Mouse (Mus musculus) urinary bladder, adult 2 months (tissue): ENCODE results near the gene Bbs1. TPM values are rescaled to one million over a fixed set of nuclear protein-coding genes. Genes with fewer than 3 reads are reported as not detected.
A peak's percentile ranks its signal among the peaks of the same experiment; 100 is the strongest.

Experiments
- DNase-seq: peaks from one replicate; pipeline ENCODE4 v3.0.0; 2022; ENCODE audit warnings: low spot score
- polyA plus RNA-seq: library from polyadenylated mRNA; depleted of rRNA; stranded (reverse); fragments of >200 nt; gene quantifications from 2 replicates; pipeline ENCODE4 v1.2.3, GENCODE M21; 2012; rRNA removed

The Bbs1 gene
- 4.2 and 4.6 TPM in 2 replicates for polyA plus RNA-seq

GRCm38 (mm10) chr19:4905979-4906794 is at the start of gene Bbs1:
Gene Bbs1, minus strand, starts transcription at chr19:4906628.
- DNase-seq, result peak; percentile 60

DNA sequence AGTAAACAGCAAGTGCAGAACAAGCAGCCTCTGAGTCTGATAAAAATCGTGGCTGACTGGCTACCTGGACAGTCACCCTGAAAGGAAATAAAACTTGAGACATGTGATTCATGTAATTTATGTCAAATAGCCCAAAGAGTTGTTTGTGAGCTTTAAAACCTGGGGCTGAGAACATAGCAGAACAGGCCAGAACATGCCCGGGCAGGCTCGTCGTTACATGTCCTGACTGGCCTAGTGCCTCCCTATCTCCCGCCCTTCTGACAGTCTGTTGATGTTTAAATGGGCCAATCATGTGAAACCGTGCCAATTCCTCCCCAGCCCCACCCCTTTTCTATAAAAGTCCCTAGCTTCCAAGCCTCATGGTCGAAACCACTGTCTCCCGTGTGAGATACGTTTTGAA is 42.2 kb upstream of the Bbs1 start:
- DNase-seq, result peak; percentile 69

GRCm38 (mm10) chr19:4945540-4945939 is 39.1 kb upstream of the Bbs1 start:
- no peak for DNase-seq

DNA sequence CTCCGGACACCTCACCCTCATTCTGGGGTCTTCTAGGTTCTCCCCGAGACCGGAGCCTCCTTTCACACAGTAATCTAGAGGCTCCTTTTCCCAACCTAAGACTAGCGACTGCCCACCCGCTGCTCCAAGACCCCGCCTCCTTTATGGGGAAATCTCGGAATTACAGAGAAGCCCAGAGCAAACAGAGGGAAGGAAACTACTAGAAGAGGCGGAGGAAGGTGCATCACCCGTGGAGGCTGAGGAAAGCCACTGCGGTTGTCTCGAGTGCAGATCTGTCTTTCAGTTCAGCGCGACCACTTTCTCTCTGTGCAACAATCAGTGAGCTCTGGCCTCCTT is 36.8 kb upstream of the Bbs1 start:
- DNase-seq, result no peak

DNA sequence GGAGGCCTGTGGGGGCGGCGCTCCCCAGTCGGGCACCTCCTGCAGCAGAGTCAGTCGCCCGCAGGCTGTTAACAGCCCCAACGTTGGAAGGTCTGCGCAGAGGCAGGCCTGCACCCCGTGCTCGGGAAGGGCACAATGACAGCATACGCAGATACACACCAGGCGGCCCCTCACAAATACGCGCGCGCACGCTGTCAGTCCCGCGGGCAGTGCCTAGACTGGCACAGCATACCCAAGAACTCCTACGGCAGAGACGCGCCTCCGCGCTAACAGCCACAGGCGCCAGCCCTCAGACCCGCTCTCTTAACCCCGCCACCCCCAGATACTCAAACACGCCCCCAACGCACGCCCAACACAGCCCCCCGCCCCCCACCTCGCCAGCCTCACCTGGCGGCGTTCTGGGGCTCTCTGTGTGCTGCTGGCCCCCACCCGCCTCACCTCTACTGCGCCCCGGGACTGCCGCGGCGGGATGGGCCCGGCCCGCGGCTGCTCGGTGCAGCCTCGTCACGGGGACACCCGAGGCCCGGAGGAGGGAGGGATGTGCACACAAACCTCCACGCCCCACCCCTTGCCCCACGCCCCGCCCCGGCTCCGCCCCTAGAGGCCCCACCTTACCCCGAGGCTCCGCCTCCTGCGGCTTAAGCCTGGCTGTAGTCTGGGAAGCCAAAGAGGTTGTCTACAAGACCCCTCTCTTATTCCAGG is 36.3 kb upstream of the Bbs1 start, which contains the start of gene Peli3:
Gene Peli3, minus strand, starts transcription at position 577 of the 702 bp plus-strand sequence.
- peak; percentile 66 for DNase-seq

DNA sequence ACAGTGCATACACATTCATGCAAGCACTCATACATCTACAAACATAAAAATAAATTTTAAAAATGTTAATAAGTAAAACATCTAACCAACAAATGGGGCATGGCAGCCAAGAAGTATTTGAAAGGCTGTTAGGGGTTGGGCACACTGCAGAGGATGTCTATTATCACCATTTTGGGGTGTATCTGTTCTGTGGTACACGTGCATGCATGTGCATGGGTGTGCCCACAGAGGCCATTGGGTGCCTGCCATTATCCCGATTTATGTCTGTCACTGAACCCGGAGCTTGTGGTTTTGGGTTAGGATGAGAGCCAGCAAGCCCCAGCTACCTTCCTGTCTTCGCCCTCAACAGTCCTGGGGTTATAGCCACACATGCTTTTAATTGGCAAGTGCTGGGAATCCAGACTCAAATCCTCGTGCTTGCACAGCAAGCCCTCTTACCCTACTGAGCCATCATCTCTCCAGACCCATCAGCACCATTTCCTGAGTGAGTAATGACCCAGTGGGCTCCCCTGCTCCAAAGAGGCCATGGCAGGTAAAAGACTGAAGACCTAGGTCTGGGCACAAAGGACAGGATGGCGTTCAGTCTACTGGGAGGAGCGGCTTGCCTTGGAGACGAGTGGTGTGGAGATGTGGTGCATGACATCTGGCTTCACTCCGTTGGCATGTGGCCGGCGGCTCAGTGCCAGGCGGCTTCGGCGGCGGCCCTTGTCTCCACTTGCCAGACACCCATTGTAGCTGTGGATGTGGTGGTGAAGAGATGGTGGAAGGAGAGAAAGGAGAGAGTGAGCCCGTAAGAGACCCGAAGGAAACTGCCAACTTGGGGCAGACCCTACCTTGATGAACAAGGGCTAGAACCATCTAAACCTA is 31.2 kb upstream of the Bbs1 start:
- DNase-seq, result no peak

GRCm38 (mm10) chr19:4936896-4937295 is 30.5 kb upstream of the Bbs1 start:
- DNase-seq, result no peak

GRCm38 (mm10) chr19:4928781-4929180 is 22.4 kb upstream of the Bbs1 start:
- DNase-seq, result no peak

DNA sequence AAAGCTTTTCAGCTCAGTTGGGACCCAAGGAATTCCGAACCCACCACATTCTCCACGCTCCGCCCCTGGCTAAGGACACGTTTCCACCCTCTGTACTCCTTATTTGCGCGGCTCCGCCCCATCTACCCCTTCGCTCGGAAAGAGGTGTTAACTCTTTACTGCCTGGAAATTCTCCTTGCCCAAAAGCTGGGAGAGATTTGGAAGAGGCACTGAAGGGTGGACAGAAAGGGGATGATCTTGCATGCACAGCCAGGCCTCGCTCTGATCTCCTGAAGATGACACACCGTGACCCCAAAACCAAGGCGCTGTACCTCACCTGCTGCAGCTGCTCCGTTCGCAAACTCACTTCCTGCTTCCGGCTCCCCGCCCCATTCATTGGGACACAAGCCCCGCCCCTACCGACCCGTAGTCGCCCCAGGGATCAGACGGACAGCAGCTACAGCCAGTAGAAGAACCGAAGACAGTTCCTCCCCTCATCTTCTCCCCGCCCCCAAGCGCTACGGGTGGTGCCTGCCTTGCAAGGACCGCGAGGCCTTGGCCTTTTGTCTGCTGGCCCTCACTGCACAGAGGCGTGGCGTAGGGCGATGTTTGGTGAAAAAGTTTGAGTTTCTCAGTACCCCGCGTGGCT is 21.6 kb upstream of the Bbs1 start, which contains the start of gene Dpp3:
Gene Dpp3, minus strand, starts transcription at position 384 of the 628 bp plus-strand sequence.
- peak; percentile 90 for DNase-seq

- no peak for DNase-seq
Measured at GRCm38 (mm10) chr19:4925121-4925860, 18.9 kb upstream of the Bbs1 start.

DNA sequence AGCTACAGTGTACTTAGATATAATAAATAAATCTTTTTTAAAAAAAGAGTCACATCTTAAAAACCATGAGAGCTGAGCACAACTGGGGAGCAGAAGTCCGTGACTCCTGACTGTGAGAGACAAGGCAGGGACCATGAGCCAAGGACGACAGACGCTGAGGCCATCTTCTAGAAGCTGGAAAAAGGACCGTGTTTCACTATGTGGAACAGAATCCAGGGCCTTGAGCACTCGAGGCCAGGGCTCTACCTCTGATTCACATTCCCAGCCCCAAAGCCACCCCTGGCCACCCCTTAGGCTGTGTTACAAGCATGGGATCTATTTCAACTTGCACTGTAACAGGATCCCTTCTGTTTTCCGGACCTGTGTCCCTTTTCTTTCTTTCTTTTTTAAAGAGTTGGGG is 13.2 kb upstream of the Bbs1 start:
- no peak for DNase-seq

DNA sequence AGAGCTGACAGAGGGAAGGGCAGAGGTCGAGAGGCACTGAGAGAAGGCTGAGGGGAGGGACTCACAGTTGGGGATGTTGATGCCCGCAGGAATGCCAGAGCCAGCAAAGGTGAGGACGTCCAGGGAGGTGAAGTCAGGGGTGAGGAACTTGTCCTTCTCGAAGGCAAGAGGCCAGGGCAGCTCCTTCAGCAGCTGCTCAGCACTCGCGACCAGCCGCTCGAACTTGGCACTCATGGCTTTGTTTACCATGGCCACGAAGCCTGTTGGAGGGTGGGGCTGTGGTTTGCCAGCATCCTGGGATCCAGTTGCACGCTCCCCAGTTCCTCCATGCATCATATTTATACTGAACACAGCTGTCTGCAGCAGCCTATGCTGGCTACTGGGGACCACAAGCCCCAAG is 10.4 kb upstream of the Bbs1 start:
- DNase-seq, result no peak

GRCm38 (mm10) chr19:4915924-4916603 is 9.6 kb upstream of the Bbs1 start:
- DNase-seq, result no peak

DNA sequence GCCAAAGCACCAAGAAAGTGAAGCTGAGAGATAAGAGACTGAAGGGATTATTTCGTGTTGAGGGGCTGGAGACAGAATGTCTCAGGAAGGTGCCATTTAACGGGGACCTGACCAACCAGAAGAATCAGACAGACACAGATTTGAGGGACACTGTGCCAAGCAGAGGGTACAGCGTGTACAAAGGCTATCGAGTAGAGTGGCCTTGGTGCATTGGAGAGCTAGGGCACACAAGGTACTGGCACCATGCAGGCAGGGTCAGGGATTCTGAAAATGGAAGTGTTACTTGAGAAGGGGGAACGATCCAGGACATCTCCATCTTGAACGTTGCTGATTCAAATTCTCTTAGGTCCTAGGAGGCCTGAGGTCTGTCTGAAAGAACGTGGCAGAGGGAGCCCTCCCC is 2.9 kb upstream of the Bbs1 start:
- DNase-seq, result no peak

- DNase-seq, result no peak
Measured at GRCm38 (mm10) chr19:4908107-4908506, 1.7 kb upstream of the Bbs1 start.

- DNase-seq, result no peak
Measured at GRCm38 (mm10) chr19:4899888-4900287, 6.5 kb downstream of the Bbs1 start.

DNA sequence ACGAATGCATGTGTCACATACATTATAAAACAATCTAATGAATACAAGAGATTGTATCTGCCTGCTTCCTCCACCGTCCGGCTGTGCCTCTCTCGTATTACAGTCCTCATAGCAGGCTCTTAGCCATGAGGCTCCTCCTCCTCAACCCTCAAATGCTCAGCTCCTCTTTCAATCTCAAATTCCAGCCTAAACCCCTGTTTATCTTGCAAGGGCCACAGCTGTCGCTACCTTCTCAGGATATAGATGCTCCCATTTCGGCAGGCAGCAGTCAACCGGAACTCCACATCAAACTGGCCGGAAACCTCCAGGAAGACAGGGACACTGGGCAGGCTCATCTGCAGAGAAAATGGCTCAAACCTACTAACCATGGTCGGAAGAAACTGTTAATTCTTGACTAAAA is 7.5 kb downstream of the Bbs1 start:
- DNase-seq, result no peak

DNA sequence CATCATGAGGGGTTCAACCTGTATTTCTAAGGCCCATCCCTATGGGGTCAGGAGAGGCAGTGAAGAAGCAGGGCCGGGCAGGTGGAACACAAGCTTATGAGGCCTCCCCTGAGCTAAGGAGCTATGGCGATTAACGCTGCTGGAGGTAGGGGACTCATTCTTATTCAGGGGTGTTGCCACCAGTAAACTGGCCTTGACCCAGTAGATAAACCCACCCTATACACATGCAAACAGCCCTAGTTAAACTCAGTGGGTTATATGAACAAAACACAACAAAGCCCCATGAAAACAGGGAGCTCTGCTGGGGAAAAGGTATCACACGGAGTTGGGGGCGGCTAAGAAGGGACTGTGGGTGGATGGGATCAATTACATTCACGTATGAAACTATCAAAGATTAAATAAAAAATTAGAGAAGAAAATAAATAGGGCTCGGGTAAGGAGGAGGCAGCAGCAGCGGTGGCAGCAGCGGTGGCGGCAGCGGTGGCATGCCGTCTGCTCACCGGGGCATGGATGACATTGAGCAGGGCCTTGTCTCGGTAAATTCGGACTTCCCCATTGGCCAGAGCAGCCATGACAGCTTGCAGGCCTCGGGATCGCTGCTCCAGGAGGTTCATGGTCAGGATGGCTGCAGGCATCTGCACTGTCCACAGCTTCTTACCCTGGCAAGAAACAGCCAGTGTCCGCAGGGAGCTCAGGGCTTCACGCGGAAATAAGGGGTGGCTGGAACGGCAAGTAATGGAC is 9.5 kb downstream of the Bbs1 start:
- no peak for DNase-seq

GRCm38 (mm10) chr19:4891798-4892197 is 14.6 kb downstream of the Bbs1 start:
- DNase-seq, result no peak

DNA sequence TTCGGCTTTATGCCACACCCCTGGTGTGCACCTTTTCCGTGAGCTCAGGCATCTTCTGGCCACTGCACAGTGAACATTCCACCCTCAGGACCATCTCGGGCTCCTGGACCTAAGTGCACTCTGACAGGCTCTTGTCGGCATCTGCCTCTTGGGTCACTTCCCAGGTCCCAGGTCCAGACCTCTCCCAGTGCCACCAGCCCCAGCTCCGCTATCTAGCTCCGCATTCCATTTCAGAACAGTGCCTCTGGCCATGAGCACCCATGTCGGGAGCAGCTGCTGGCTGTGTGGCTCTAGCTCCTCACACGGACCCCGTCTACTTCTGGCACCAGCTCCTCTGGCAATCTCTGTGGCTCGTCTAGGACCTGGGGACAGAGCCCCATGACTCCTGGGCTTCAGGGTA is 16.6 kb downstream of the Bbs1 start:
- DNase-seq, result no peak
